Mouse (Mus musculus) adrenal gland, postnatal 4 days (tissue): ENCODE data around the gene H2-Q2. TPM values are rescaled to one million over a fixed set of nuclear protein-coding genes. Genes with fewer than 3 reads are reported as not detected.
"Not testable (repeated sequence)": the region's sequence is repeated elsewhere in the genome, so short reads cannot be mapped to it uniquely, and the experiment has no call there.

ENCODE experiments used
- DNase-seq, 2 experiments: peaks; one replicate each; pipeline ENCODE4 v3.0.0; 2021 to 2022; ENCODE audit warnings: low spot score in 2 of 2, mixed read lengths in 2 of 2
- total RNA-seq, 2 experiments: library from RNA; stranded (reverse); gene quantifications; 2 replicates each; pipeline ENCODE4 v1.2.3; 2021

Gene H2-Q2
- total RNA-seq, 2 experiments from 2014 or later: 1.0 to 1.3 TPM

GRCm38 (mm10) chr17:35359470-35359862, 17.4 kb downstream of the H2-Q2 start:
- DNase-seq: no peak

GRCm38 (mm10) chr17:35379369-35379728, 37.3 kb downstream of the H2-Q2 start, which contains the start of gene H2-Q4:
TSS of gene H2-Q4 (plus strand) at chr17:35379617.
- DNase-seq: peak; percentile 73 to 86

GRCm38 (mm10) chr17:35379729-35380451, 37.8 kb downstream of the H2-Q2 start:
- peak; percentile 15 to 19 for DNase-seq

- DNase-seq: not testable (repeated sequence)
These were observed 47.8 kb downstream of the H2-Q2 start for GRCm38 (mm10) chr17:35389796-35390195.

- DNase-seq: not testable (repeated sequence)
These were observed 50.6 kb downstream of the H2-Q2 start for GRCm38 (mm10) chr17:35392671-35393070.

GRCm38 (mm10) chr17:35393864-35394800, 52.1 kb downstream of the H2-Q2 start:
- not testable (repeated sequence) for DNase-seq

Other genes starting within 250 kb of the H2-Q2 start
- not detected for gene Ly6g5c, start 234.0 kb upstream of the H2-Q2 start, total RNA-seq
- gene Ly6g5b, start 226.8 kb upstream of the H2-Q2 start, total RNA-seq: 1 to 10 TPM in 1 of 2 experiments, under 1 TPM in 1; 0.62 to 1.4 TPM
- gene Gpank1, start 220.8 kb upstream of the H2-Q2 start, total RNA-seq: 10 to 100 TPM; 14.7 TPM
- 100 to 1,000 TPM; 199 to 211 TPM for gene Csnk2b, start 220.2 kb upstream of the H2-Q2 start, total RNA-seq
- 10 to 100 TPM; 29.0 to 30.9 TPM for gene D17H6S53E, start 215.9 kb upstream of the H2-Q2 start, total RNA-seq
- gene Apom, start 210.2 kb upstream of the H2-Q2 start, total RNA-seq: 10 to 100 TPM in 1 of 2 experiments, 1 to 10 TPM in 1; 6.9 to 54.4 TPM
- 100 to 1,000 TPM; 425 to 435 TPM for gene Bag6, start 207.1 kb upstream of the H2-Q2 start, total RNA-seq
- 100 to 1,000 TPM; 264 to 295 TPM for gene Prrc2a, start 177.3 kb upstream of the H2-Q2 start, total RNA-seq
- 10 to 100 TPM in 1 of 2 experiments, 1 to 10 TPM in 1; 9.8 to 10.6 TPM for gene Aif1, start 166.2 kb upstream of the H2-Q2 start, total RNA-seq
- 10 to 100 TPM; 11.0 to 13.5 TPM for gene Lst1, start 153.8 kb upstream of the H2-Q2 start, total RNA-seq
- 1 to 10 TPM; 6.6 to 9.3 TPM for gene Ltb, start 147.8 kb upstream of the H2-Q2 start, total RNA-seq
- gene Tnf, start 140.2 kb upstream of the H2-Q2 start, total RNA-seq: under 1 TPM; 0.42 to 0.76 TPM
- under 1 TPM; 0.73 to 0.78 TPM for gene Lta, start 136.9 kb upstream of the H2-Q2 start, total RNA-seq
- gene Gm16181, start 121.4 kb upstream of the H2-Q2 start, total RNA-seq: not detected
- 10 to 100 TPM; 11.4 to 12.4 TPM for gene Atp6v1g2, start 108.6 kb upstream of the H2-Q2 start, total RNA-seq
- 10 to 100 TPM; 25.6 to 26.0 TPM for gene Nfkbil1, start 106.5 kb upstream of the H2-Q2 start, total RNA-seq
- gene Ddx39b, start 100.5 kb upstream of the H2-Q2 start, total RNA-seq: 100 to 1,000 TPM; 364 to 387 TPM
- 10 to 100 TPM; 78.4 to 82.3 TPM for gene H2-D1, start 79.5 kb upstream of the H2-Q2 start, total RNA-seq
- gene H2-Q1, start 21.8 kb upstream of the H2-Q2 start, total RNA-seq: 1 to 10 TPM; 1.2 to 1.6 TPM
- gene H2-Q4, start 37.4 kb downstream of the H2-Q2 start, total RNA-seq: 10 to 100 TPM; 26.0 to 26.5 TPM
- gene H2-Q6, start 82.6 kb downstream of the H2-Q2 start, total RNA-seq: 1 to 10 TPM; 1.9 to 2.3 TPM
- gene H2-Q7, start 96.9 kb downstream of the H2-Q2 start, total RNA-seq: 1 to 10 TPM; 1.7 to 3.0 TPM
- 10 to 100 TPM in 1 of 2 experiments, 1 to 10 TPM in 1; 2.3 to 51.2 TPM for gene H2-Q10, start 127.8 kb downstream of the H2-Q2 start, total RNA-seq
- under 1 TPM in 1 of 2 experiments, not detected in 1; 0.37 TPM for gene Pou5f1, start 163.8 kb downstream of the H2-Q2 start, total RNA-seq
- gene Tcf19, start 174.6 kb downstream of the H2-Q2 start, total RNA-seq: 10 to 100 TPM; 31.0 to 34.7 TPM
- 10 to 100 TPM; 20.0 to 23.5 TPM for gene Cchcr1, start 174.9 kb downstream of the H2-Q2 start, total RNA-seq
- gene Psors1c2, start 191.0 kb downstream of the H2-Q2 start, total RNA-seq: under 1 TPM in 1 of 2 experiments, not detected in 1; 0.87 TPM
- under 1 TPM; 0.11 to 0.37 TPM for gene Cdsn, start 209.9 kb downstream of the H2-Q2 start, total RNA-seq
- gene 2300002M23Rik, start 225.2 kb downstream of the H2-Q2 start, total RNA-seq: not detected